Comparison of ENCODE assay signal across 12 mouse cellular contexts in genomic region chr7:45125649-45126048, GRCm38 (mm10). TPM values are rescaled to one million over a fixed set of nuclear protein-coding genes. Genes with fewer than 3 reads are reported as not detected.
DNase-seq lines count a peak whose midpoint lies in the region; ATAC-seq and TF ChIP-seq lines count a peak whose summit lies in the region.
"Not testable (repeated sequence)": the region's sequence is repeated elsewhere in the genome, so short reads cannot be mapped to it uniquely, and the experiment has no call there.
"Had no signal": no experiment of that assay in that cellular context is flagged by ENCODE, and none has a peak within 500 bp of the region (broad histone marks: within the 10 kb centered on the region; RNA-seq: fewer than 3 reads in every experiment).

No protein-coding gene starts in this region.

- H3K36me3 ChIP-seq in G1E (replicated peaks) = peaks cover 71% of the 10 kb centered on the region
- H3K36me3 ChIP-seq in embryonic facial prominence, embryonic 13.5 days = peaks cover 53% of the 10 kb centered on the region
- peaks cover 50% of the 10 kb centered on the region for H3K36me3 ChIP-seq in hindbrain, embryonic 13.5 days
- peaks cover 45% of the 10 kb centered on the region for H3K36me3 ChIP-seq in kidney, postnatal 0 days (ENCODE audit: insufficient read depth, low read length)
- peaks cover 61% of the 10 kb centered on the region for H3K36me3 ChIP-seq in liver, embryonic 13.5 days
- peaks cover 54% of the 10 kb centered on the region for H3K36me3 ChIP-seq in midbrain, embryonic 14.5 days (ENCODE audit: control insufficient read depth, insufficient read depth, low read length)
- H3K36me3 ChIP-seq in stomach, embryonic 16.5 days (ENCODE audit: control insufficient read depth, insufficient read depth, low read length) = peaks cover 27% of the 10 kb centered on the region

- 73% methylated on average over 5 of the region's 5 CpGs for WGBS in embryonic facial prominence, embryonic 13.5 days
- WGBS in hindbrain, embryonic 13.5 days = 68% methylated on average over 5 of the region's 5 CpGs
- 63% methylated on average over 5 of the region's 5 CpGs for WGBS in kidney, postnatal 0 days
- 56% methylated on average over 5 of the region's 5 CpGs for WGBS in liver, embryonic 13.5 days (ENCODE audit: insufficient replicate concordance)
- 68% methylated on average over 5 of the region's 5 CpGs for WGBS in midbrain, embryonic 14.5 days
- WGBS in stomach, embryonic 16.5 days = 65% methylated on average over 5 of the region's 5 CpGs

- peaks cover 68% of the 10 kb centered on the region for H3K4me1 ChIP-seq in G1E (ENCODE audit: insufficient read depth, low read depth, low read length)
- peaks cover 61% of the 10 kb centered on the region for H3K4me1 ChIP-seq in embryonic facial prominence, embryonic 13.5 days
- peaks cover 65% of the 10 kb centered on the region for H3K4me1 ChIP-seq in hindbrain, embryonic 13.5 days (replicated peaks)
- H3K4me1 ChIP-seq in kidney, postnatal 0 days (replicated peaks; ENCODE audit: insufficient read depth, low read length) = peaks cover 40% of the 10 kb centered on the region; the same call in 1 of the 2 replicates
- H3K4me1 ChIP-seq in liver, embryonic 13.5 days (replicated peaks) = peaks cover 81% of the 10 kb centered on the region
- H3K4me1 ChIP-seq in midbrain, embryonic 14.5 days (ENCODE audit: control insufficient read depth, insufficient read depth, low read length) = peaks cover 20% of the 10 kb centered on the region
- H3K4me1 ChIP-seq in stomach, embryonic 16.5 days (ENCODE audit: control insufficient read depth, insufficient read depth, low read length) = peaks cover 44% of the 10 kb centered on the region

- not testable (repeated sequence) for TF ChIP-seq CTCF in G1E (IDR thresholded peaks at IDR 0.05; ENCODE audit: low read depth, low read length); gastrocnemius, adult 2 months (IDR thresholded peaks at IDR 0.05); kidney, postnatal 0 days (IDR thresholded peaks at IDR 0.05; ENCODE audit: low read depth)

- DNase-seq in G1E (ENCODE audit: low spot score); gastrocnemius, adult 2 months; kidney, postnatal 0 days (ENCODE audit: low spot score); liver, embryonic 13.5 days; midbrain, embryonic 14.5 days: not testable (repeated sequence)

- not testable (repeated sequence) for ATAC-seq in G1E (ENCODE audit: extremely low read depth, insufficient number of reproducible peaks, low FRiP score, poor library complexity, severe bottlenecking); embryonic facial prominence, embryonic 13.5 days (ENCODE audit: insufficient number of reproducible peaks, insufficient read depth, low FRiP score, low TSS enrichment, low read depth); hindbrain, embryonic 13.5 days (ENCODE audit: low FRiP score); kidney, postnatal 0 days (replicated peaks; ENCODE audit: low FRiP score, low read depth); liver, embryonic 13.5 days (ENCODE audit: low read depth); midbrain, embryonic 14.5 days (ENCODE audit: low FRiP score, low TSS enrichment); stomach, embryonic 16.5 days (ENCODE audit: insufficient read depth, low FRiP score)

- not testable (repeated sequence) for H3K9me3 ChIP-seq in G1E (replicated peaks); embryonic facial prominence, embryonic 13.5 days; hindbrain, embryonic 13.5 days; kidney, postnatal 0 days (replicated peaks; ENCODE audit: low read length); liver, embryonic 13.5 days (replicated peaks); midbrain, embryonic 14.5 days (ENCODE audit: control insufficient read depth, low read length); stomach, embryonic 16.5 days (replicated peaks; ENCODE audit: control insufficient read depth, low read length)

- intact Hi-C loops in gastrocnemius, adult 2 months (cut with DNase I) = not testable (repeated sequence)

- peak overlapping the region; percentile 93 for H3K4me3 ChIP-seq in G1E (ENCODE audit: low read depth, low read length)
- H3K4me3 ChIP-seq in embryonic facial prominence, embryonic 13.5 days = peak overlapping the region; percentile 86
- H3K4me3 ChIP-seq in gastrocnemius, adult 2 months; hindbrain, embryonic 13.5 days; kidney, postnatal 0 days (replicated peaks; ENCODE audit: low read depth, low read length): not testable (repeated sequence)
- peak overlapping the region; percentile 82 for H3K4me3 ChIP-seq in liver, embryonic 13.5 days (replicated peaks)
- H3K4me3 ChIP-seq in midbrain, embryonic 14.5 days (replicated peaks; ENCODE audit: low read depth, low read length) = 0 out of 2 replicates have a peak overlapping the region, but pooled peaks have one; percentile 70
- H3K4me3 ChIP-seq in stomach, embryonic 16.5 days (replicated peaks; ENCODE audit: low read length) = 0 out of 2 replicates have a peak overlapping the region, but pooled peaks have one; percentile 1

- H3K27me3 ChIP-seq in G1E (ENCODE audit: insufficient read depth, low read length); embryonic facial prominence, embryonic 13.5 days; hindbrain, embryonic 13.5 days; kidney, postnatal 0 days (ENCODE audit: insufficient read depth, low read length); liver, embryonic 13.5 days; midbrain, embryonic 14.5 days (ENCODE audit: control insufficient read depth, insufficient read depth, low read length); stomach, embryonic 16.5 days (ENCODE audit: control insufficient read depth, insufficient read depth, low read length): not testable (repeated sequence)

- H3K27ac ChIP-seq in embryonic facial prominence, embryonic 13.5 days = peak overlapping the region; percentile 92; the same call in 1 of the 2 replicates
- peak overlapping the region; percentile 95; the same call in 1 of the 2 replicates for H3K27ac ChIP-seq in gastrocnemius, adult 2 months
- peak overlapping the region; percentile 92; the same call in 1 of the 2 replicates for H3K27ac ChIP-seq in hindbrain, embryonic 13.5 days
- peak overlapping the region; percentile 80; the same call in 1 of the 2 replicates for H3K27ac ChIP-seq in kidney, postnatal 0 days
- H3K27ac ChIP-seq in liver, embryonic 13.5 days = peak overlapping the region; percentile 94
- H3K27ac ChIP-seq in midbrain, embryonic 14.5 days (replicated peaks; ENCODE audit: low read depth, low read length) = not testable (repeated sequence)
- H3K27ac ChIP-seq in stomach, embryonic 16.5 days (ENCODE audit: low read length) = peak overlapping the region; percentile 68

- H3K9ac ChIP-seq in embryonic facial prominence, embryonic 13.5 days = peak overlapping the region; percentile 99
- not testable (repeated sequence) for H3K9ac ChIP-seq in hindbrain, embryonic 13.5 days; kidney, postnatal 0 days (ENCODE audit: low read depth, low read length); midbrain, embryonic 14.5 days (replicated peaks; ENCODE audit: low read length); stomach, embryonic 16.5 days (ENCODE audit: low read length)
- peak overlapping the region; percentile 95 for H3K9ac ChIP-seq in liver, embryonic 13.5 days

- H3K4me2 ChIP-seq in embryonic facial prominence, embryonic 13.5 days = peak overlapping the region; percentile 89
- peak overlapping the region; percentile 56; the same call in 1 of the 2 replicates for H3K4me2 ChIP-seq in hindbrain, embryonic 13.5 days
- not testable (repeated sequence) for H3K4me2 ChIP-seq in kidney, postnatal 0 days (ENCODE audit: low read length); midbrain, embryonic 14.5 days (ENCODE audit: low read length); stomach, embryonic 16.5 days (ENCODE audit: low read depth, low read length)
- peak overlapping the region; percentile 94 for H3K4me2 ChIP-seq in liver, embryonic 13.5 days

RNA-seq across cellular contexts. Expression of gene Rps11, which starts 1.4 kb away (rescaled TPM):
- total RNA-seq in G1E (2014; fragmentation: Nextera tagmentation) (916 and 1,000 TPM in 2 replicates), G1E (2017) (1,298 and 1,329 TPM in 2 replicates)
- polyA plus RNA-seq in G1E (2012) = 151 and 217 TPM in 2 replicates
- 1,651 and 1,760 TPM in 2 replicates for polyA plus RNA-seq in embryonic facial prominence, embryonic 13.5 days (2015; fragmentation: Nextera tagmentation; extraction: Ambion mirVana)
- total RNA-seq in gastrocnemius, adult 2 months (2021) = 100 to 1,000 TPM; 457 to 518 TPM
- polyA plus RNA-seq in hindbrain, embryonic 13.5 days (2015; fragmentation: Nextera tagmentation; extraction: Ambion mirVana) = 994 and 999 TPM in 2 replicates
- polyA plus RNA-seq in kidney, postnatal 0 days (2015; fragmentation: Nextera tagmentation; extraction: Ambion mirVana) = 1,486 and 1,553 TPM in 2 replicates
- 1,277 and 1,372 TPM in 2 replicates for polyA plus RNA-seq in liver, embryonic 13.5 days (2015; fragmentation: Nextera tagmentation; extraction: Ambion mirVana)
- 915 and 960 TPM in 2 replicates for polyA plus RNA-seq in midbrain, embryonic 14.5 days (2014; fragmentation: Nextera tagmentation; extraction: Ambion mirVana)
- 1,225 and 1,374 TPM in 2 replicates for polyA plus RNA-seq in stomach, embryonic 16.5 days (2015; fragmentation: Nextera tagmentation; extraction: Ambion mirVana)

RNA-seq across cellular contexts. Expression of gene Rpl13a, which starts 2.9 kb away (rescaled TPM):
- 1,386 and 1,478 TPM in 2 replicates for total RNA-seq in G1E (2014; fragmentation: Nextera tagmentation)
- 2,356 and 2,406 TPM in 2 replicates for total RNA-seq in G1E (2017)
- 5,469 and 6,084 TPM in 2 replicates for polyA plus RNA-seq in G1E (2012)
- polyA plus RNA-seq in embryonic facial prominence, embryonic 13.5 days (2015; fragmentation: Nextera tagmentation; extraction: Ambion mirVana) = 1,453 and 1,588 TPM in 2 replicates
- 100 to 1,000 TPM; 552 to 624 TPM for total RNA-seq in gastrocnemius, adult 2 months (2021)
- polyA plus RNA-seq in hindbrain, embryonic 13.5 days (2015; fragmentation: Nextera tagmentation; extraction: Ambion mirVana) = 770 and 846 TPM in 2 replicates
- 1,804 and 1,959 TPM in 2 replicates for polyA plus RNA-seq in kidney, postnatal 0 days (2015; fragmentation: Nextera tagmentation; extraction: Ambion mirVana)
- 972 and 1,063 TPM in 2 replicates for polyA plus RNA-seq in liver, embryonic 13.5 days (2015; fragmentation: Nextera tagmentation; extraction: Ambion mirVana)
- polyA plus RNA-seq in midbrain, embryonic 14.5 days (2014; fragmentation: Nextera tagmentation; extraction: Ambion mirVana) = 746 and 846 TPM in 2 replicates
- polyA plus RNA-seq in stomach, embryonic 16.5 days (2015; fragmentation: Nextera tagmentation; extraction: Ambion mirVana) = 1,102 and 1,332 TPM in 2 replicates

RNA-seq across cellular contexts. Expression of gene Gm45713, which starts 10.4 kb away (rescaled TPM):
- not detected in 2 replicates for total RNA-seq in G1E (2014; fragmentation: Nextera tagmentation)
- total RNA-seq in G1E (2017) = 0.16 and 0.23 TPM in 2 replicates
- 1.0 and 1.3 TPM in 2 replicates for polyA plus RNA-seq in G1E (2012)
- polyA plus RNA-seq in embryonic facial prominence, embryonic 13.5 days (2015; fragmentation: Nextera tagmentation; extraction: Ambion mirVana) = 0.20 TPM in 1 of 2 replicates, not detected in the other
- under 1 TPM in 1 of 2 experiments, not detected in 1; 0.26 TPM for total RNA-seq in gastrocnemius, adult 2 months (2021)
- polyA plus RNA-seq in hindbrain, embryonic 13.5 days (2015; fragmentation: Nextera tagmentation; extraction: Ambion mirVana) = 0.14 TPM in 1 of 2 replicates, not detected in the other
- 0.83 and 1.3 TPM in 2 replicates for polyA plus RNA-seq in kidney, postnatal 0 days (2015; fragmentation: Nextera tagmentation; extraction: Ambion mirVana)
- polyA plus RNA-seq in liver, embryonic 13.5 days (2015; fragmentation: Nextera tagmentation; extraction: Ambion mirVana) = 0.12 and 0.37 TPM in 2 replicates
- polyA plus RNA-seq in midbrain, embryonic 14.5 days (2014; fragmentation: Nextera tagmentation; extraction: Ambion mirVana) = 0.53 TPM in 1 of 2 replicates, not detected in the other
- polyA plus RNA-seq in stomach, embryonic 16.5 days (2015; fragmentation: Nextera tagmentation; extraction: Ambion mirVana) = not detected in 2 replicates
- total RNA-seq: heart, postnatal 4 days; layer of hippocampus, adult 8-10 months; left cerebral cortex, adult 8-10 months had no signal
- polyA plus RNA-seq: Patski had no signal

RNA-seq across cellular contexts. Expression of gene Flt3l, which starts 10.6 kb away (rescaled TPM):
- 75.7 and 76.5 TPM in 2 replicates for total RNA-seq in G1E (2014; fragmentation: Nextera tagmentation)
- 41.0 and 48.6 TPM in 2 replicates for total RNA-seq in G1E (2017)
- 31.7 and 38.8 TPM in 2 replicates for polyA plus RNA-seq in G1E (2012)
- 1.3 and 1.7 TPM in 2 replicates for polyA plus RNA-seq in embryonic facial prominence, embryonic 13.5 days (2015; fragmentation: Nextera tagmentation; extraction: Ambion mirVana)
- 1 to 10 TPM; 2.2 to 3.3 TPM for total RNA-seq in gastrocnemius, adult 2 months (2021)
- 1.4 and 1.6 TPM in 2 replicates for polyA plus RNA-seq in hindbrain, embryonic 13.5 days (2015; fragmentation: Nextera tagmentation; extraction: Ambion mirVana)
- 2.2 and 2.4 TPM in 2 replicates for polyA plus RNA-seq in kidney, postnatal 0 days (2015; fragmentation: Nextera tagmentation; extraction: Ambion mirVana)
- 4.5 and 5.4 TPM in 2 replicates for polyA plus RNA-seq in liver, embryonic 13.5 days (2015; fragmentation: Nextera tagmentation; extraction: Ambion mirVana)
- polyA plus RNA-seq in midbrain, embryonic 14.5 days (2014; fragmentation: Nextera tagmentation; extraction: Ambion mirVana) = 0.50 and 1.4 TPM in 2 replicates
- polyA plus RNA-seq in stomach, embryonic 16.5 days (2015; fragmentation: Nextera tagmentation; extraction: Ambion mirVana) = 2.2 and 2.8 TPM in 2 replicates

RNA-seq across cellular contexts. Expression of gene Fcgrt, which starts 22.0 kb away (rescaled TPM):
- total RNA-seq in G1E (2014; fragmentation: Nextera tagmentation) (not detected in 2 replicates), G1E (2017) (not detected in 2 replicates)
- polyA plus RNA-seq in G1E (2012) = not detected in 2 replicates
- polyA plus RNA-seq in embryonic facial prominence, embryonic 13.5 days (2015; fragmentation: Nextera tagmentation; extraction: Ambion mirVana) = 61.6 and 65.1 TPM in 2 replicates
- total RNA-seq in gastrocnemius, adult 2 months (2021) = 10 to 100 TPM; 33.6 to 38.5 TPM
- 26.9 and 28.3 TPM in 2 replicates for polyA plus RNA-seq in hindbrain, embryonic 13.5 days (2015; fragmentation: Nextera tagmentation; extraction: Ambion mirVana)
- 134 and 145 TPM in 2 replicates for polyA plus RNA-seq in kidney, postnatal 0 days (2015; fragmentation: Nextera tagmentation; extraction: Ambion mirVana)
- 29.2 and 31.9 TPM in 2 replicates for polyA plus RNA-seq in liver, embryonic 13.5 days (2015; fragmentation: Nextera tagmentation; extraction: Ambion mirVana)
- 4.8 and 21.8 TPM in 2 replicates for polyA plus RNA-seq in midbrain, embryonic 14.5 days (2014; fragmentation: Nextera tagmentation; extraction: Ambion mirVana)
- 138 and 149 TPM in 2 replicates for polyA plus RNA-seq in stomach, embryonic 16.5 days (2015; fragmentation: Nextera tagmentation; extraction: Ambion mirVana)
